Mouse (Mus musculus) CH12.LX (cell line): ENCODE results near the gene Bach2. TPM values are rescaled to one million over a fixed set of nuclear protein-coding genes. Genes with fewer than 3 reads are reported as not detected.
A peak's percentile ranks its signal among the peaks of the same experiment; 100 is the strongest.

Source experiments
- DNase-seq: peaks from one replicate; pipeline ENCODE4 v3.0.0-alpha.2; 2013; ENCODE audit errors: extremely low read depth
- H3K27ac ChIP-seq: 2 replicates; pipeline ENCODE4 v1.5.1; 2012; ENCODE audit warnings: low read depth, mild to moderate bottlenecking, control low read depth, moderate library complexity; ENCODE audit not compliant: insufficient read depth
- H3K27me3 ChIP-seq: replicated peaks from 2 replicates; pipeline ENCODE3; 2012; ENCODE audit warnings: inconsistent platforms
- H3K36me3 ChIP-seq, 2 experiments: replicated peaks in 1 of 2; 2 replicates each; pipeline versions ENCODE3 to v1.6.1; 2012; ENCODE audit warnings: inconsistent platforms in 1 of 2, low read length in 1 of 2, mild to moderate bottlenecking in 1 of 2, mixed read lengths in 1 of 2, moderate library complexity in 1 of 2; ENCODE audit not compliant: control insufficient read depth in 1 of 2, insufficient read depth in 1 of 2
- H3K4me1 ChIP-seq, 2 experiments: 2 replicates each; pipeline ENCODE4 v1.6.1; 2012; ENCODE audit warnings: inconsistent platforms in 1 of 2, moderate library complexity in 1 of 2; ENCODE audit not compliant: insufficient read depth in 2 of 2, control insufficient read depth in 1 of 2
- H3K4me2 ChIP-seq: 2 replicates; pipeline ENCODE4 v1.6.1; 2012; ENCODE audit warnings: low read depth, mild to moderate bottlenecking, control low read depth; ENCODE audit not compliant: poor library complexity, insufficient read depth, severe bottlenecking
- H3K4me3 ChIP-seq, 3 experiments: fragments of 150-350 bp in 1 of 3; sonication (generic) in 1 of 3; replicated peaks in 1 of 3; 2 replicates each; pipeline versions ENCODE3 to v1.5.1; 2011 to 2012; ENCODE audit warnings: low read depth in 2 of 3, low read length in 2 of 3, mild to moderate bottlenecking in 2 of 3, moderate library complexity in 2 of 3, control low read depth in 1 of 3, improper control_type of control experiment in 1 of 3, inconsistent platforms in 1 of 3, mixed read lengths in 1 of 3; ENCODE audit not compliant: poor library complexity in 1 of 3
- H3K79me2 ChIP-seq: replicated peaks from 2 replicates; pipeline ENCODE4 v1.6.1; 2012; ENCODE audit warnings: mild to moderate bottlenecking, moderate library complexity; ENCODE audit not compliant: control insufficient read depth, poor library complexity, insufficient read depth, severe bottlenecking; ENCODE audit errors: extremely low read depth
- H3K9ac ChIP-seq: 2 replicates; pipeline ENCODE4 v1.6.1; 2012; ENCODE audit warnings: low read depth, mild to moderate bottlenecking, control low read depth, moderate library complexity; ENCODE audit not compliant: insufficient read depth
- H3K9me3 ChIP-seq: replicated peaks from 2 replicates; pipeline ENCODE3; 2012; ENCODE audit warnings: low read length, inconsistent platforms, mixed read lengths
- E2F4 ChIP-seq: IDR thresholded peaks from 2 replicates; pipeline ENCODE4 v1.6.1; 2011; ENCODE audit warnings: low read depth, low read length, improper control_type of control experiment; ENCODE audit not compliant: insufficient replicate concordance
- EP300 ChIP-seq: IDR thresholded peaks from 2 replicates; pipeline ENCODE4 v1.6.1; 2011; ENCODE audit warnings: low read length, improper control_type of control experiment
- ETS1 ChIP-seq: conservative IDR thresholded peaks from 2 replicates; pipeline ENCODE4 v1.6.1; 2012; ENCODE audit warnings: low read depth, mild to moderate bottlenecking, inconsistent platforms, low read length, improper control_type of control experiment, moderate library complexity
- HCFC1 ChIP-seq: IDR thresholded peaks from 2 replicates; pipeline ENCODE4 v1.6.1; 2012; ENCODE audit warnings: low read depth, mild to moderate bottlenecking, inconsistent platforms, low read length, improper control_type of control experiment
- IRF4 ChIP-seq: IDR thresholded peaks from 2 replicates; pipeline ENCODE4 v1.6.1; 2014; ENCODE audit warnings: low read depth, mild to moderate bottlenecking, inconsistent platforms, low read length, improper control_type of control experiment
- JUN ChIP-seq: IDR thresholded peaks from 2 replicates; pipeline ENCODE4 v1.6.1; 2011; ENCODE audit warnings: low read depth, mild to moderate bottlenecking, low read length, improper control_type of control experiment, moderate library complexity; ENCODE audit not compliant: insufficient read depth
- JUND ChIP-seq: conservative IDR thresholded peaks from 2 replicates; pipeline ENCODE4 v1.6.1; 2011; ENCODE audit warnings: low read depth, low read length, improper control_type of control experiment
- MAFK ChIP-seq: IDR thresholded peaks from 2 replicates; pipeline ENCODE4 v1.6.1; 2011; ENCODE audit warnings: low read length, improper control_type of control experiment; ENCODE audit not compliant: insufficient replicate concordance
- MAX ChIP-seq: IDR thresholded peaks from 2 replicates; pipeline ENCODE4 v1.6.1; 2011; ENCODE audit warnings: low read length, improper control_type of control experiment
- MAZ ChIP-seq: IDR thresholded peaks from 2 replicates; pipeline ENCODE4 v1.6.1; 2012; ENCODE audit warnings: low read depth, mild to moderate bottlenecking, inconsistent platforms, low read length, improper control_type of control experiment, moderate library complexity
- MXI1 ChIP-seq: IDR thresholded peaks from 2 replicates; pipeline ENCODE4 v1.6.1; 2011; ENCODE audit warnings: mild to moderate bottlenecking, low read depth, low read length, improper control_type of control experiment
- MYC ChIP-seq: IDR thresholded peaks from 2 replicates; pipeline ENCODE4 v1.6.1; 2011; ENCODE audit warnings: low read depth, mild to moderate bottlenecking, improper control_type of control experiment, low read length
- PAX5 ChIP-seq: IDR thresholded peaks from 2 replicates; pipeline ENCODE4 v1.6.1; 2012; ENCODE audit warnings: low read length, inconsistent platforms, mixed read lengths
- POLR2AphosphoS2 ChIP-seq: IDR thresholded peaks from 2 replicates; pipeline ENCODE4 v1.6.1; 2011; ENCODE audit warnings: low read depth, low read length, improper control_type of control experiment
- RAD21 ChIP-seq: IDR thresholded peaks from 2 replicates; pipeline ENCODE4 v1.6.1; 2011; ENCODE audit warnings: low read depth, mild to moderate bottlenecking, low read length, improper control_type of control experiment, moderate library complexity
- RCOR1 ChIP-seq: conservative IDR thresholded peaks from 2 replicates; pipeline ENCODE4 v1.6.1; 2012; ENCODE audit warnings: low read depth, mild to moderate bottlenecking, inconsistent platforms, low read length, improper control_type of control experiment
- TBP ChIP-seq: conservative IDR thresholded peaks from 2 replicates; pipeline ENCODE4 v1.6.1; 2011; ENCODE audit warnings: low read depth, low read length, improper control_type of control experiment
- TCF12 ChIP-seq: IDR thresholded peaks from 2 replicates; pipeline ENCODE4 v1.6.1; 2014; ENCODE audit warnings: low read depth, mild to moderate bottlenecking, inconsistent platforms, low read length, improper control_type of control experiment
- USF1 ChIP-seq: IDR thresholded peaks from 2 replicates; pipeline ENCODE4 v1.6.1; 2014; ENCODE audit warnings: low read depth, mild to moderate bottlenecking, inconsistent platforms, low read length, improper control_type of control experiment
- USF2 ChIP-seq: conservative IDR thresholded peaks from 2 replicates; pipeline ENCODE4 v1.6.1; 2011; ENCODE audit warnings: low read depth, low read length, improper control_type of control experiment
- ZC3H11A ChIP-seq: IDR thresholded peaks from 2 replicates; pipeline ENCODE4 v1.6.1; 2012; ENCODE audit warnings: low read depth, mild to moderate bottlenecking, inconsistent platforms, low read length, improper control_type of control experiment
- ZKSCAN1 ChIP-seq: IDR thresholded peaks from 2 replicates; pipeline ENCODE4 v1.6.1; 2012; ENCODE audit warnings: low read depth, inconsistent platforms, low read length, improper control_type of control experiment, borderline replicate concordance
- ZMIZ1 ChIP-seq: IDR thresholded peaks from 2 replicates; pipeline ENCODE4 v1.6.1; 2012; ENCODE audit warnings: low read depth, mild to moderate bottlenecking, inconsistent platforms, low read length, improper control_type of control experiment
- ZNF384 ChIP-seq: IDR thresholded peaks from 2 replicates; pipeline ENCODE4 v1.6.1; 2012; ENCODE audit warnings: low read depth, low read length, improper control_type of control experiment, inconsistent platforms
- dilution Hi-C: fragments of 300-500 bp; cut with MboI; formaldehyde crosslinking; loops from 2 replicates; pipeline ENCODE4 v1.14.3; 2020; ENCODE audit warnings: low sequenced_read_pairs; ENCODE audit not compliant: extremely low pct_unique_long_range_greater_than_20kb, extremely low pct_ligation_motif_present
- in situ Hi-C: fragments of 300-500 bp; cut with MboI; formaldehyde crosslinking; loops from 3 replicates; pipeline ENCODE4 v1.14.3; 2019; ENCODE audit warnings: low sequenced_read_pairs, low pct_ligation_motif_present, low pct_unique_long_range_greater_than_20kb, mixed read lengths
- polyA plus RNA-seq: library from polyadenylated mRNA; unstranded; fragments of >175 nt; gene quantifications from 2 replicates; pipeline ENCODE4 v1.2.1, GENCODE M21; 2012; ENCODE audit warnings: low read depth; ENCODE audit not compliant: insufficient read length
- total RNA-seq, 2 experiments: library from RNA; depleted of rRNA; stranded (reverse); fragments of 300-350 nt in 1 of 2; fragments of >200 nt in 1 of 2; gene quantifications; 2 replicates each; pipeline ENCODE4 v1.2.3; 2012 to 2014

The Bach2 gene
- total and polyA plus RNA-seq, 3 experiments = 0.11 TPM; not detected in 2

DNA sequence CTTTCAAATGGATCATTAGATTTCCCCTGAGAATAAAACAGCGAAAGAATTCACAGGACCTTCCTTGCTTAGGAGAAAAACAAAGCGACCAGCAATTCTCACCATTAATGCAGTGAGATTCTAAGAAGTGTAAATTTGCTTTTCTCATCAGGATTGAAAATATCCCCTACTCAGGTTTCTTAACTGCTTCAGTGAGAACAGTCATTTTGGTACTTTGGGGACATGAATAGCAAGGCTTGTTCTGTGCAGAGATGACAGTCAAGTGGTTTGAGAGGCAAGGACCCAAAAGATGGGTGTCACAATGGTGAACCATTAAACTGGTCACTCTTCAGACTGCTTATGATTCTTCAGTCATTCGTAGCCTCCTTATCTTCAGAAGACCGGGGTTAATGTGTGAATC is 263.6 kb downstream of the Bach2 start:
- no peaks in the 10 kb centered on the region for H3K79me2 ChIP-seq
- H3K36me3 ChIP-seq = no peaks in the 10 kb centered on the region
- no peaks in the 10 kb centered on the region for H3K9me3 ChIP-seq
- H3K4me2 ChIP-seq = peak overlapping the region; percentile 8; the same call in 1 of the 2 replicates
- H3K27ac ChIP-seq = no peak overlapping the region
- H3K4me1 ChIP-seq = peaks cover 13 to 21% of the 10 kb centered on the region in 2 experiments
- no peak overlapping the region for H3K9ac ChIP-seq
- dilution Hi-C loops = no loop called here
- H3K27me3 ChIP-seq = no peaks in the 10 kb centered on the region
- TF ChIP-seq EP300 (peak; percentile 61), ZC3H11A (no peak), E2F4 (no peak), RCOR1 (no peak), RAD21 (no peak), TCF12 (0 out of 2 replicates have a peak, but pooled peaks have one; percentile 1), USF1 (no peak), TBP (0 out of 2 replicates have a peak, but pooled peaks have one; percentile 44), ZMIZ1 (peak; percentile 79), MXI1 (no peak), ZKSCAN1 (no peak), MAFK (peak; percentile 38; the same call in 1 of the 2 replicates), HCFC1 (no peak), JUND (0 out of 2 replicates have a peak, but pooled peaks have one; percentile 26), MAX (no peak), MYC (no peak), ZNF384 (no peak), IRF4 (peak; percentile 71; the same call in 1 of the 2 replicates), USF2 (no peak), ETS1 (no peak), MAZ (no peak; the same call in 1 of the 2 replicates), POLR2AphosphoS2 (no peak), PAX5 (no peak), JUN (no peak; the same call in 1 of the 2 replicates)
- no peak overlapping the region for H3K4me3 ChIP-seq
- DNase-seq = peak; percentile 39
- in situ Hi-C loops = no loop called here
